Mouse (Mus musculus) embryonic facial prominence, embryonic 14.5 days (tissue): ENCODE data around the gene Lhfpl5. TPM values are rescaled to one million over a fixed set of nuclear protein-coding genes. Genes with fewer than 3 reads are reported as not detected.
A peak's percentile ranks its signal among the peaks of the same experiment; 100 is the strongest.

Source experiments
- ATAC-seq: fragments of 200-750 bp; cut with Nextera tagmentation; 2 replicates; pipeline ENCODE4 v1.8.0; 2017; ENCODE audit warnings: low read depth, moderate number of reproducible peaks, moderate TSS enrichment
- DNase-seq: peaks from one replicate; pipeline ENCODE4 v3.0.0-alpha.2; 2015; ENCODE audit warnings: low spot score
- H3K27ac ChIP-seq: fragments of 300-500 bp; sonication (generic); replicated peaks from 2 replicates; pipeline ENCODE4 v1.5.1; 2014; ENCODE audit warnings: low read depth, mild to moderate bottlenecking, low read length, moderate library complexity
- H3K27me3 ChIP-seq: fragments of 300-500 bp; sonication (generic); replicated peaks from 2 replicates; pipeline ENCODE4 v1.6.1; 2014; ENCODE audit warnings: low read length; ENCODE audit not compliant: control insufficient read depth, insufficient read depth
- H3K36me3 ChIP-seq: fragments of 300-500 bp; sonication (generic); 2 replicates; pipeline ENCODE4 v1.6.1; 2014; ENCODE audit warnings: low read length, mixed read lengths; ENCODE audit not compliant: control insufficient read depth, insufficient read depth
- H3K4me1 ChIP-seq: fragments of 300-500 bp; sonication (generic); 2 replicates; pipeline ENCODE4 v1.6.1; 2014; ENCODE audit warnings: antibody characterized with exemption, low read length; ENCODE audit not compliant: control insufficient read depth, insufficient read depth
- H3K4me2 ChIP-seq: fragments of 300-500 bp; sonication (generic); 2 replicates; pipeline ENCODE4 v1.6.1; 2014; ENCODE audit warnings: low read depth, mild to moderate bottlenecking, low read length, moderate library complexity, mixed read lengths
- H3K4me3 ChIP-seq: fragments of 300-500 bp; sonication (generic); 2 replicates; pipeline ENCODE4 v1.5.1; 2014; ENCODE audit warnings: low read depth, mild to moderate bottlenecking, low read length
- H3K9ac ChIP-seq: fragments of 300-500 bp; sonication (generic); 2 replicates; pipeline ENCODE4 v1.6.1; 2014; ENCODE audit warnings: low read depth, mild to moderate bottlenecking, low read length, moderate library complexity, mixed read lengths
- H3K9me3 ChIP-seq: fragments of 300-500 bp; sonication (generic); 2 replicates; pipeline ENCODE4 v1.6.1; 2016; ENCODE audit warnings: low read length; ENCODE audit not compliant: control insufficient read depth
- WGBS: fragments of 180-500 bp; shearing (Covaris S2); extraction: QIAGEN DNeasy Blood & Tissue Kit; methylation state at CpG from one replicate; pipeline ENCODE4 v1.1.7; 2014; 5-methylcytosine and 5-hydroxymethylcytosine counted together
- polyA plus RNA-seq: library from polyadenylated mRNA; unstranded; fragments of >200 nt; fragmentation: Nextera tagmentation; extraction: Ambion mirVana; gene quantifications from 2 replicates; pipeline ENCODE4 v1.2.1, GENCODE M21; 2014

Lhfpl5 gene
- 0.31 and 0.70 TPM in 2 replicates for polyA plus RNA-seq

GRCm38 (mm10) chr17:28575244-28576125, at the start of gene Lhfpl5:
Lhfpl5 (plus strand) TSS chr17:28575641.
- DNase-seq, result peak; percentile 58
- ATAC-seq, result peak; percentile 82
- 29% methylated on average over 27 of the region's 50 CpGs for WGBS
- H3K27ac ChIP-seq, result no peak within 1 kb of the TSS
- peaks cover 8% of the 10 kb centered on the region; the same call in 1 of the 2 replicates for H3K4me1 ChIP-seq
- peak within 1 kb of the TSS; percentile 26 for H3K4me3 ChIP-seq
- no peak within 1 kb of the TSS for H3K9ac ChIP-seq
- no peaks in the 10 kb centered on the region for H3K36me3 ChIP-seq
- peak within 1 kb of the TSS; percentile 53 for H3K4me2 ChIP-seq
- no peaks in the 10 kb centered on the region for H3K9me3 ChIP-seq
- no peaks in the 10 kb centered on the region for H3K27me3 ChIP-seq

- no peaks in the 10 kb centered on the region for H3K27me3 ChIP-seq
- 31% methylated on average over 12 of the region's 12 CpGs for WGBS
- H3K9ac ChIP-seq, result 0 out of 2 replicates have a peak overlapping the region, but pooled peaks have one; percentile 25
- peak overlapping the region; percentile 36 for H3K4me2 ChIP-seq
- no peak for ATAC-seq
- H3K36me3 ChIP-seq, result no peaks in the 10 kb centered on the region
- H3K9me3 ChIP-seq, result no peaks in the 10 kb centered on the region
- peak overlapping the region; percentile 48; the same call in 1 of the 2 replicates for H3K27ac ChIP-seq
- H3K4me1 ChIP-seq, result peaks cover 9% of the 10 kb centered on the region
- DNase-seq, result peak; percentile 85
- 0 out of 2 replicates have a peak overlapping the region, but pooled peaks have one; percentile 2 for H3K4me3 ChIP-seq
Observed at GRCm38 (mm10) chr17:28527184-28528042, 48.0 kb upstream of the Lhfpl5 start.

- WGBS, result 4% methylated on average over 6 of the region's 6 CpGs
- H3K9me3 ChIP-seq, result no peaks in the 10 kb centered on the region
- DNase-seq (peak; percentile 86), ATAC-seq (peak; percentile 74)
- H3K4me2 ChIP-seq, result peak overlapping the region; percentile 36
- H3K27ac ChIP-seq, result no peak overlapping the region
- H3K4me3 ChIP-seq, result 0 out of 2 replicates have a peak overlapping the region, but pooled peaks have one; percentile 2
- no peaks in the 10 kb centered on the region for H3K36me3 ChIP-seq
- H3K4me1 ChIP-seq, result peaks cover 8% of the 10 kb centered on the region
- H3K9ac ChIP-seq, result no peak overlapping the region
- H3K27me3 ChIP-seq, result no peaks in the 10 kb centered on the region
Observed at GRCm38 (mm10) chr17:28528043-28528351, 47.4 kb upstream of the Lhfpl5 start.

- H3K27ac ChIP-seq, result no peak overlapping the region
- no peak overlapping the region for H3K4me3 ChIP-seq
- 57% methylated on average over 4 of the region's 4 CpGs for WGBS
- no peaks in the 10 kb centered on the region for H3K36me3 ChIP-seq
- peaks cover 8% of the 10 kb centered on the region for H3K4me1 ChIP-seq
- H3K9ac ChIP-seq, result no peak overlapping the region
- no peak overlapping the region for H3K4me2 ChIP-seq
- H3K27me3 ChIP-seq, result no peaks in the 10 kb centered on the region
- H3K9me3 ChIP-seq, result no peaks in the 10 kb centered on the region
- DNase-seq (no peak), ATAC-seq (no peak)
Observed at GRCm38 (mm10) chr17:28529116-28529515, 46.3 kb upstream of the Lhfpl5 start.

GRCm38 (mm10) chr17:28530506-28530905, 44.9 kb upstream of the Lhfpl5 start, which contains the start of gene Armc12:
Armc12 (plus strand) TSS chr17:28530806.
- Histone ChIP-seq H3K36me3 (no peaks in the 10 kb centered on the region), H3K9me3 (no peaks in the 10 kb centered on the region), H3K9ac (no peak within 1 kb of the TSS), H3K4me2 (no peak within 1 kb of the TSS), H3K4me1 (peaks cover 8% of the 10 kb centered on the region), H3K27me3 (no peaks in the 10 kb centered on the region), H3K4me3 (no peak within 1 kb of the TSS), H3K27ac (no peak within 1 kb of the TSS)
- DNase-seq, result no peak
- no peak for ATAC-seq
- WGBS, result 85% methylated on average over 6 of the region's 6 CpGs

- no peaks in the 10 kb centered on the region for H3K36me3 ChIP-seq
- no peak overlapping the region for H3K9ac ChIP-seq
- no peaks in the 10 kb centered on the region for H3K9me3 ChIP-seq
- ATAC-seq (no peak), DNase-seq (no peak)
- peak overlapping the region; percentile 5; the same call in 1 of the 2 replicates for H3K4me3 ChIP-seq
- peaks cover 8% of the 10 kb centered on the region for H3K4me1 ChIP-seq
- H3K4me2 ChIP-seq, result peak overlapping the region; percentile 18; the same call in 1 of the 2 replicates
- H3K27me3 ChIP-seq, result no peaks in the 10 kb centered on the region
- H3K27ac ChIP-seq, result no peak overlapping the region
- 18% methylated on average over 18 of the region's 18 CpGs for WGBS
Observed at GRCm38 (mm10) chr17:28531946-28532345, 43.5 kb upstream of the Lhfpl5 start.

- WGBS, result 83% methylated on average over 7 of the region's 7 CpGs
- DNase-seq (no peak), ATAC-seq (no peak)
- Histone ChIP-seq H3K4me2 (no peak overlapping the region), H3K4me1 (peaks cover 4% of the 10 kb centered on the region), H3K9me3 (no peaks in the 10 kb centered on the region), H3K36me3 (no peaks in the 10 kb centered on the region), H3K27me3 (no peaks in the 10 kb centered on the region), H3K27ac (no peak overlapping the region), H3K4me3 (no peak overlapping the region), H3K9ac (no peak overlapping the region)
Observed at GRCm38 (mm10) chr17:28532557-28532956, 42.9 kb upstream of the Lhfpl5 start.

GRCm38 (mm10) chr17:28533327-28533726, 42.1 kb upstream of the Lhfpl5 start:
- H3K9ac ChIP-seq, result no peak overlapping the region
- no peak overlapping the region for H3K4me2 ChIP-seq
- no peak overlapping the region for H3K27ac ChIP-seq
- peaks cover under 1% of the 10 kb centered on the region; the same call in 1 of the 2 replicates for H3K9me3 ChIP-seq
- no peak overlapping the region for H3K4me3 ChIP-seq
- DNase-seq (no peak), ATAC-seq (no peak)
- H3K36me3 ChIP-seq, result no peaks in the 10 kb centered on the region
- H3K4me1 ChIP-seq, result no peaks in the 10 kb centered on the region
- 91% methylated on average over 13 of the region's 13 CpGs for WGBS
- no peaks in the 10 kb centered on the region for H3K27me3 ChIP-seq
